Mouse (Mus musculus): Measurements from ENCODE around the gene Col17a1.
A peak's percentile ranks its signal among the peaks of the same experiment; 100 is the strongest.

Gene Col17a1

DNA sequence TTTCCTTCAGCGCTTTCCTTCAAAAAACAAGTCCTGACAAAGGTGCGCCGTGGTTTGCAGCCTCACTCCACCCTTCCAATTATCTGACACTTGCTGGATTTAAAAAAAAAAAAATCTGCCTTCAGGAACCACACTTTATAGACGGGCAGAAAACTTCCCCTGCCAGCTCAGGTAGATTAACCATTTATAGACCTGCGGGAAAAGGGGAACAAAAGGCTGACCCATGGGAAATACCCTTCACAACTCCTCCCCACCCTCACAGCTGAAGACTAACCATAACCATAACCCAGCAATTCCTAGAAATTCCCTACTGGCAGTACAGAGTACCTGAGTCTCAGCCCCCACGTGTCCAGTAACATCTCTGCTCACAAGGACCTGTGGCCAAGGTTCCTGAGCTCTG, at the start of gene Col17a1:
Gene Col17a1 (minus strand): TSS at position 101 of the 400 bp plus-strand sequence.
- DNase-seq: no peak

DNA sequence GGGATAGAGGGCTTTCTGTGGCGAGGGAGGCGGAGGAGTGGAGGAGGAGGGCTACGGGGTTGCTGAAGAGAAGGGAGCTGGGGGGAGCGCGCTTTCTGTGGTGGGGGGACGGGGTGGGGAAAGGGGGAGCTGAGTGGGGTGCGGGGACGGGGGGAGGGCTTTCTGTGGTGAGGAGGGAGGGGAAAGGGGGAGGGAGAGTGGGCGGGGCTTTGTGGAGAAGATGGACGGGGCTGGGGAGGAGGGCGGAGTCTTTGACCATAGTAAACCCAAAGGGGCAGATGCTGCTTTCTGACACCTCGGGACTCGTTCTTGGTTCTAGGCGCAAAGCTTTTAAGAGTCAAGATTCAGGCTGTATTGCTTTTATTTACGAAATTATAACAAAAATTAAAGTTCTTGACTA, 40.0 kb upstream of the Col17a1 start:
- no peak for DNase-seq

DNA sequence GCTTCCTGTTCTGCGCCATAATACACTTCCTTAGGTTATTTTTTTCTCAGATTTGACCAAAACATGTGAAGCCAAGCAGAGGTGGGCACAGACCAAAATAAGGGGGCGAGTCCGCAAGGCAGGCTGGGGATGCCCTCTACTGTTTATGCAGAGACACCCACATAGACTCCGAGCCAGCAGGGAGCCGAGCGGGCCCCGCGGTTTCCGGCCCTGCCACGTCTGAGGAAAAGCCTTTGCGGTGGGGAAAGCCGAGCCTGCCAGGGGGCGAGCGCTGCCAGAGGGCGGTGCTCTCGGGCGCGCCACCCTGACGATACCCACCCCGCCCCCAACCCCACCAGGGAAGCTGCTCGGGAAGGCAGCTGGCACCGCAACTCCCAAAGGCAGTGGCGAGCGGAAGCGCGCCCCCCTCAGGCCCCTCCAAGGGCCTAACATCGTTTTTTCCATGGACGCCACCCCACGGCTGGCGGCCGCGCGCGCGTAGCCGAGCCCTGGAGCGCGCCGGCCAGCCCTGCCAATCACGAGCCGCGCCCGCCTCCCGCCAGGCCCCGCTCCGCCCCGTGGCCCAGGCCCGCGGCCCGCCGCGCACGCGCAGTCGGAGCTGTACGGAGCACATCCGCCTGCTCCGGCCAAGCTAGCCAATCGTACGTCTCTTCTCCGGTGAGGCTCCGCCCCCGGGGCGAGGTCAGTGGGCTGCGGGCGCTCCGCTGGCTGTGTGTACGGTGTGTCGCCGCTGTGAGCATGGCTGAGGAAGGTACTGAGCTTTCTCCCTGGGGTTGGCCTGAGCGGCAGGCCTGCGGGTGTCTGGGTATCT, 39.4 kb upstream of the Col17a1 start, which contains the start of gene Sfr1:
Gene Sfr1 (plus strand): TSS at position 612 of the 811 bp plus-strand sequence.
- peak; percentile 99 to 100 for DNase-seq

- peak in 1 of 2 experiments; percentile 76 for DNase-seq
These were observed 38.8 kb upstream of the Col17a1 start for GRCm38 (mm10) chr19:47730691-47731070.

GRCm38 (mm10) chr19:47725643-47726140, 33.8 kb upstream of the Col17a1 start:
- no peak for DNase-seq

- no peak for DNase-seq
These were observed 33.0 kb upstream of the Col17a1 start for GRCm38 (mm10) chr19:47724903-47725302.

GRCm38 (mm10) chr19:47722471-47722870, 30.6 kb upstream of the Col17a1 start:
- DNase-seq: no peak

- DNase-seq: no peak
These were observed 27.3 kb upstream of the Col17a1 start for GRCm38 (mm10) chr19:47719147-47719546.

GRCm38 (mm10) chr19:47716144-47716543, 24.2 kb upstream of the Col17a1 start:
- DNase-seq: no peak

DNA sequence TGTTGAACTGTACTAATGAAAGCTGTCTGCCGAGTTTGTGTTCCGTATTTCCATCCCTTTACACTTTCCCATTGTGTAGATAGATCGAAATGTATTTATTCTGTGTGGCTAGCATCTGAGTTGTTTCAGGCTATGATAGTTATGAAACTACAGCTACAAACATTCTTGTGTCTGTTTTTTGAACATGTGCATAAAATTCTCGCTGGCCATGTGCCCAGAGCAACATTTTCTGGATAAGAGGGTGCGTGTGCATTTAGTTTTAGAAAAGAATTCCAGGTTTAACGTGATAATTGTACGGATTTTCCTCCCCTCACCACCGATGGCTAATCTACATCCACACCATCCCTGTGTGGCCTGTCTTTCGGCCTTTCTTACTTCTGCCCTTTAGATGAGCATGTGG, 21.6 kb upstream of the Col17a1 start:
- DNase-seq: no peak

DNA sequence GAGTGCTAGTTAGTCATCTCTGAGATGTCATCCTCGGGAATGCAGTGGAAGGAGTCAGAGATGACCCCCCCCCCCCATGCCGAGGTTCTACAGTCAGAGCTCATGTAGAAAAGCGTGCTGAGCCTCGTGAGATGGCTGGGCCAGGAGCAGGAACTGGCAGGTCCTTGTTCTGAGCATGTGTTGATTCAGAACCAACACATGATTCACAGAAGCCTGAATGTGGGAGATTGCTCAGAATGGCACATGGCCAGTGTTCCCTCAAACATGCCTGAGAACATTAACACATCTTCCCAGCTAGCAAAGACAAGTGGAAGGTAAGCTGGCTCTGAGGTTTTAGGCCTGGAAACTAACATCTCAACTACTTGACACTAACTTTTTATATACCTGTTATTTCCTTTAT, 18.5 kb upstream of the Col17a1 start:
- no peak for DNase-seq

GRCm38 (mm10) chr19:47705772-47706309, 13.9 kb upstream of the Col17a1 start:
- DNase-seq: no peak

DNA sequence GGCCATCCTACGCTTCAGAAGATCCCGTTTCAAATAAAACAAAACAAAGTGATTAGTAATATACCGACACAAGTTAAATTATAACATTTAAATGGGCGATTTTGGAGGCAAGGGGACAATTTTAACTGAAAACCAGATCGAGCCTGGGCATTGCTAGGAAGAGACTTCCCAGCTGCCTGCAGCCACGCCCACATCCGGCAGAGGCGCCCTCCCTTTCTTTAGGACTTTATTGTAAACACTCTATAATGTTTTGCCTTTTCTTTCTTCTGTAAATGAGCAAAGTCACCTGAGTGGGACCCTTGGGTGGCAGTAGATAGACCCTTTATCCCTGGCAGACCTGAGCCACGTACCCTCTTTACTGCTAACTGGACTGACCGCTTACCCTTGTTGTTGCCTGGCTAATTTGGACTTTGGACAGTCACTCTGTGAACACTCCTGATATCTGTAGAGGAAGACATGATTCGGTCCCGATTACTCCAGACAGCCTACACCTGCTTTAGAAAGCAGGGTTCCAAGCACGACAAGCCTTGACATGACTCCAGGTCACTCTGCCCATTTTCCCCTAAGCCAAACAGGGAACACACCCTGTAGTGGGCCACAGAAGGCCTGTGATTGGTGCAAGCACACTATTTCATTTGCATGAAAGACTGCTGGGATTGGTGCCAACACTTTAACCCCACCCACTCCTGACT, 13.3 kb upstream of the Col17a1 start:
- DNase-seq: no peak

DNA sequence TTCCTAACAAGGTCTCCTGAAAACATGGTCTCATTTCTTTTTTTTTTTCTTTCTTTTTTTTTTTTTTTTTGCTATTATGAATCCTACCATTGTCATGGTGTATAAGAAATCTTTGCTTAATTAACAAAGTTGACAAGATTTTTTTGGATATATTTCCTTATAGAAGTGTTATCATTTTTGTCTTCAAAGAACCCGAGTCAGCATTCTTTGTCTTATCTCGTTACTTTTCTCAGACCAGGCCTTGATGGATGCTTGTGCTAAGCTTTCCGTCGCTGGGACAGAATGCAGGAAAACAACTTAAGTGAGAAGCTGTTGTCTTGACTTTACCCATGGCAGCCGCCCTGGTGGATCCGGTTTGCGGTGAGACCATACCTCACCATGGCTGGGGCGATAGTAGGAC, 8.6 kb upstream of the Col17a1 start:
- DNase-seq: no peak

DNA sequence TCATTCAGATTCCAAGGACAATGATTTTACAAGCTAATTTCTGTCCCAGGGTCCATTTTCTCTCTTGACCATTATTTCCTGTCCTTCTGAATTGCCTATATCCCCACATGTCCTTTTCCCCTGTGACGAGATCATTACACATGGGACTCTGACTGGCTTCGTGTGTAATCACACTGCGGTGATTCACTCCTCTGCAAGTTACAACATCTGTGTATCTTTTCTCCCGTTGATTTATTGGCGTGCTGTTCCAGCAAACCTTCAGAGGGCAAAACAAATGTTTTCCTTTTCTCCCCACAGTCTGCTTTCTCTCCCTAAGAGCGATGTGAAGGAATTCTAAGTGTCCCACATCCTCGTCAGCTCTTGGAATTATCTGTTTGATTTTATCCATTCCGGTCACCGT, 7.8 kb upstream of the Col17a1 start:
- DNase-seq: no peak

DNA sequence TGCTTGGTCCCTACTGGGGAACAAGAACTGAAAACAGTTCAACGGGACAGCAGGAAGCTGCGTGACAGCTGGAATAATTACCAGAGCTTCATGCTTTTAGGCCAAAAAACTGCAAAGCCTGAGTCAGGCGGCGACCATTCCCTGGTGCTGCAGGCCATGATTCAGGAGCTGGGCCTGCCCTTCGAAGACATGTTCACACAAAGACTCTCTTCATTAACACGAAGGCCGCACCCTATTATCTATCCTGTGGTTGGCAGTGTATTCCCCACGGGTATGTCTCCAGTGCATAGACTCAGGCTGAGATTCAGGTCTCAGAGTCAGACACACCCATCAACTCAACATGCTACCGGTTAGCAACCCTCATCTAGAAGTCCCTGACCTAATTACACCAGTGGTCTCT, 6.4 kb upstream of the Col17a1 start:
- no peak for DNase-seq

DNA sequence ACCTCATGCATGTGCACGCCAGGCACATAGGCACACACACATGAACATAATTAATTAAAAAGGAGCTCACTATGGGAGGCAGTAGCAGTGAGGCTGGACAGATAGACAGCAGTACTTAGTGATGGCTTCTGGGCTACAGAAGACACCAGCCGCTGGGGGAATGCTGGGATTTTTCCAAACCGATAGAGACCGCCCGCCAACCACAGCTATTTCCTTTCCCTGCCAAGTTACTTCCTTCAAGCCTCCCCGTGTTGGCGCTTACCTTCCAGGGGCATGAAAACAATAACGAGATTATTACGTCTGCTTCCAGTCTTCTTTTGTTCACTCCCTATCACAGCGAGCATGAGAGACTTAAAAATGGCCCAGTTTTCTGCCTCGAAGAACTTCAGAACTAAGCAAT, 5.2 kb upstream of the Col17a1 start:
- no peak for DNase-seq

DNA sequence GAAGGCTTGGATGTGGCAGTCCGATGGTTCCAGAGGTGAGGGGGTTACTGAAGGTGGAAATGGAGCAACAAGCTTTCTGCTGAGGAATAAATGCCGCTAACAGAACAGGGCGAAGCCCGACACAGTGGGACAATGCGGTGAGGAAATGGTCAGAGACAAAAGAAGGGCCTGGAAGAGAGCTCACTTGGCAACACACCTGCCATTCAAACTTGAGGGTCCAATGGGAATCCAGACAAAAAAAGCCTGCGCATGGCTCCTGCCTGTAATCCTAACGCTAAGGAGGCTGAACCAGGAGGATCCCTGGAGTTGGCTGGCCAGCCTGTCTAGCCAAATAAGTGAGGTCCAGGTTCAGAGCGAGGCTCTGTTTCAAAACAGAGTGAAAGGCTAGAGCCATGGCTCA, 4.5 kb upstream of the Col17a1 start:
- no peak for DNase-seq

DNA sequence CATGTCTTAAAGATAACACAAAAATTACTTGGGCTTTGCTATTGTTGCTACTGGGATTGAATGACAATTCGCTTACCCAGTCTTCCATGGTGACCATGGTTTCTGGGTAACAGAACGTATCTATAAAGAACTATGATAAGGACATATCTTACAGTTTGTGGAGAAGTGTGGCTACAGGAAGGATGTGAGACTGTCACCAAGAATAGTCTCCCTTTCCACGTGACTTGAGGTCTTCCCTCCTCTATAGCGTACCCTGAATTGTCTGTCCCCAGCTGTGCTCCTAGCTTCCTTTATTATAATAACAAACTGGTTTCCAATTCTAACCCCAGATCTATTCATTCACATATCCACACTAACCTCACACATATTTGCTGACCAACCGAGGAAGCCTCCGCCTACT, 3.8 kb upstream of the Col17a1 start:
- DNase-seq: no peak

DNA sequence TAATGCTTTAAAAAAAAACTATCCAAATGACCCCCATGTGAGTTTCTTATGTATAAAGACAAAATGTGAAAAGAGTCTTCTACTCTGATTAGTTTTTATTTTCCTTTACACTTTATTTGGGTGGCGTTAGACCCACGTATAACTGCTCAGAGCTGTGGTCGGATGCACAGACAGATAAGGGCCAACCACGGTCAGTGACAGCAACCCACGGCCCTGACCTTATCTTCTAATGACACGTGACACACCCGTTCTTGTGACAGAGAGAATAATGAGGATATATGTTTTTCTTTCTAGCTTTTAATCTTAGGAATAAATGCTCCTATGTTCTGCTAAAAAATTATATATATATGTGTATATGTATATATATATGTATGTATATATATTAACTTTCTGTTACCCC, 2.3 kb downstream of the Col17a1 start:
- no peak for DNase-seq

- no peak for DNase-seq
These were observed 13.2 kb downstream of the Col17a1 start for GRCm38 (mm10) chr19:47678675-47679074.

DNA sequence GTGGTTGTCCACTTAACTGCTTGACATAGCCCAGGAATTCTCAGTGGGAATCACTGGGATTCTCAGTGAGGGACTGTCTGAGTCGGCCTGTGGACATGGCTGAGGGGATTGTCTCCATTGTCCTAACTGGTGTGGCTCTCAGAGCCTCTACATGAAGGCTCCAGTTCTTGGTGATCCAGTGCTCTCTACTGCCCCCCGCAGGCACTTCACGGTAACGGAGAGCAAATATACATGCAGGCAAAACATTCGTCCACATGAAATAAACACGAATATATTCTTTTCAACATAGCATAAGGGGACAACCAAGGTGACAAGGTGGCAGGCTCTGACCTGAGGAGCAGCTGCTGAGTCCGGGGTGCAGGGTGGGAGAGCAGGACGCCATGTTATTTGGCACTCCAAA, 17.5 kb downstream of the Col17a1 start:
- peak; percentile 37 to 52 for DNase-seq

GRCm38 (mm10) chr19:47668399-47668798, 23.5 kb downstream of the Col17a1 start:
- DNase-seq: no peak

- DNase-seq: no peak
These were observed 24.3 kb downstream of the Col17a1 start for GRCm38 (mm10) chr19:47667601-47668000.

Data from thymus, postnatal 36 days (tissue).